Mouse (Mus musculus): ENCODE results near the gene Srrm1. TPM values are rescaled to one million over a fixed set of nuclear protein-coding genes. Genes with fewer than 3 reads are reported as not detected.

Gene Srrm1
- total and polyA plus RNA-seq, 3 experiments = 25.0 to 58.2 (median 53.8) TPM

DNA sequence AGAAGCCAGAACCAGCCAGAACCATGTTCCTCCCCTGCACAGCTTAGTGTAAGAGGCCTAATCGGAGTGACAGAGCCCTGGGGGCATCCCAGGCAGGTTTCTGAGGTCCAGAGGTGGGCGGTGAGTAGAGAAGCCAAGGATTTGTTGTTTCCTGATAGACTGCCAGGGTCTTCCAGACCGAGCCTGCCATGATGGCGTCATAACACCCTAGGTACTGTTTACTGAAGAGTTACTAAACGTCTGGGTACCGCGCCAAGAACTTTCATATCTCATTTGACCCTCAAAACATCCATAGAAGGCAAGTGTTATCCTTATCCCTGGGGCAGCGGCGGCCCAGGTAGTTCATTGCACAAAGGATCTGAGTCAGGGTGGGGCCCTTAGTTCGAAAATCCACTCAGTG, 54.4 kb downstream of the Srrm1 start:
- no peaks in the 10 kb centered on the region for H3K79me2 ChIP-seq (replicated peaks; ENCODE audit: control insufficient read depth, insufficient read depth, low read length)
- no peaks in the 10 kb centered on the region for H3K36me3 ChIP-seq (ENCODE audit: control insufficient read depth, insufficient read depth, low read length)
- no peak overlapping the region for H3K9ac ChIP-seq (ENCODE audit: low read depth, low read length)
- no peak for DNase-seq
- no peaks in the 10 kb centered on the region for H3K4me1 ChIP-seq (ENCODE audit: control insufficient read depth, insufficient read depth, low read length)
- TF ChIP-seq EP300 (IDR thresholded peaks at IDR 0.05; ENCODE audit: insufficient read depth, low read depth, low read length) = no peak
- TF ChIP-seq CTCF (IDR thresholded peaks at IDR 0.05) = no peak
- no peak for TF ChIP-seq POLR2A (IDR thresholded peaks at IDR 0.05; ENCODE audit: insufficient read depth, low read depth, low read length)
- intact Hi-C loops (cut with DNase I) = no loop called here
- 73% methylated on average over 10 of the region's 10 CpGs for WGBS
- H3K27ac ChIP-seq = peak overlapping the region; percentile 26; the same call in 1 of the 2 replicates
- H3K4me3 ChIP-seq = no peak overlapping the region
- H3K27me3 ChIP-seq (ENCODE audit: control insufficient read depth, insufficient read depth, low read length) = no peaks in the 10 kb centered on the region

DNA sequence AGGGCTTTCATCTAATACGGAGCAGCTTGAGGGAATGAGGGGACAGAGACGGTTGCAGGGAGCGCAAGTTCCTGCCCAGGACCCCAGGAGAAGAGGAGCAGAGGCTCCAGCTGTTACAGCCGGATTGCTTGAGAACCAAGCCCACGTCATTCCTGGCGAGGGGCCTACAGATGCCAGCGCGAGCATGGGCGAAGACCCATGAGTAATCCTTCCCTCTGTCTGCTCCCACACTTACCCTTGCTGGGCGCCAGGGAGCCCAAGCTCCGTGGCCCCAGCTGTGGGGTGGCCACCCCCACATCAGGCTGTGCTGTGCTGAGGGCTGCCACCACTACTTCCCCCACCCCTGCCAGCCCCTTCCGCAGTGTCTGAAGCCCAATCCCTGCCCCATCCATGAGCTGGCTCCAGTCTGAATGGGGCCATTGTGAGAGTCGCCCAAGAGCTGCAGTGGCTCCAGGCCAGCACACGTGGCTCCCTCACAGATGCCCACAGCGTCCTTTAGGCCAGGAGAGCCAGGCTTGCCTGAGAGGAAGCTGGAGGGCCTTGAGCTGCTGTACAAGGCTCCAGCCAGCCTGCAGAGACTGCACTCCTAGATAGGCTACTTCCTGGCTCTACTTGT, 55.1 kb downstream of the Srrm1 start:
- Histone ChIP-seq H3K79me2 (replicated peaks; ENCODE audit: control insufficient read depth, insufficient read depth, low read length) (no peaks in the 10 kb centered on the region), H3K27me3 (ENCODE audit: control insufficient read depth, insufficient read depth, low read length) (no peaks in the 10 kb centered on the region), H3K9ac (ENCODE audit: low read depth, low read length) (0 out of 2 replicates have a peak overlapping the region, but pooled peaks have one; percentile 2), H3K36me3 (ENCODE audit: control insufficient read depth, insufficient read depth, low read length) (no peaks in the 10 kb centered on the region), H3K27ac (peak overlapping the region; percentile 26), H3K4me3 (no peak overlapping the region), H3K4me1 (ENCODE audit: control insufficient read depth, insufficient read depth, low read length) (no peaks in the 10 kb centered on the region; the same call in 1 of the 2 replicates)
- WGBS = 61% methylated on average over 15 of the region's 15 CpGs
- no peak for TF ChIP-seq POLR2A (IDR thresholded peaks at IDR 0.05; ENCODE audit: insufficient read depth, low read depth, low read length)
- TF ChIP-seq CTCF (IDR thresholded peaks at IDR 0.05) = no peak
- TF ChIP-seq EP300 (IDR thresholded peaks at IDR 0.05; ENCODE audit: insufficient read depth, low read depth, low read length) = no peak
- intact Hi-C loops (cut with DNase I) = no loop called here
- DNase-seq = peak; percentile 50 to 62

DNA sequence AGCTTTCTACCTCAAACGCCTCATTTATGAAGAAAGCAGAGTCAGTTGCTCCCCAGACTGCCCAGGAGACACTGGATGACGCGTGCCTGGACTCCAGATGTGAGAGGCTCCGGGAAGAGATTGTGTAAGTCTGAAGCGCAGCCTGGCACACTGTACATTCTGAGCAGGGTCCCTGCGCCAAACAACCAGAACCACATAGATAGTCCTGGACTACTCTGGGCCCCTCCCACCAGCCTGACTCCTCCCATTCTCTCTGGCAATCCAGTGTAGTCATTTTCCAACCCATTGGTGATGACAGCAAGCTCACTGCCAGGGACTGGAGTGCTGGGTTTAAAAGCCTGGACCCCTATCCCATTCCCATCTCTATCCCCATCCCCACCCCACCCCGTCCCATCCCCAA, 56.0 kb downstream of the Srrm1 start:
- Histone ChIP-seq H3K27me3 (ENCODE audit: control insufficient read depth, insufficient read depth, low read length) (no peaks in the 10 kb centered on the region), H3K9ac (ENCODE audit: low read depth, low read length) (no peak overlapping the region), H3K4me1 (ENCODE audit: control insufficient read depth, insufficient read depth, low read length) (no peaks in the 10 kb centered on the region; the same call in 1 of the 2 replicates), H3K4me3 (no peak overlapping the region), H3K36me3 (ENCODE audit: control insufficient read depth, insufficient read depth, low read length) (no peaks in the 10 kb centered on the region), H3K79me2 (replicated peaks; ENCODE audit: control insufficient read depth, insufficient read depth, low read length) (no peaks in the 10 kb centered on the region), H3K27ac (no peak overlapping the region)
- no peak for DNase-seq
- intact Hi-C loops (cut with DNase I) = no loop called here
- 89% methylated on average over 7 of the region's 7 CpGs for WGBS
- TF ChIP-seq EP300 (IDR thresholded peaks at IDR 0.05; ENCODE audit: insufficient read depth, low read depth, low read length) = no peak
- TF ChIP-seq CTCF (IDR thresholded peaks at IDR 0.05) = no peak
- TF ChIP-seq POLR2A (IDR thresholded peaks at IDR 0.05; ENCODE audit: insufficient read depth, low read depth, low read length) = no peak

DNA sequence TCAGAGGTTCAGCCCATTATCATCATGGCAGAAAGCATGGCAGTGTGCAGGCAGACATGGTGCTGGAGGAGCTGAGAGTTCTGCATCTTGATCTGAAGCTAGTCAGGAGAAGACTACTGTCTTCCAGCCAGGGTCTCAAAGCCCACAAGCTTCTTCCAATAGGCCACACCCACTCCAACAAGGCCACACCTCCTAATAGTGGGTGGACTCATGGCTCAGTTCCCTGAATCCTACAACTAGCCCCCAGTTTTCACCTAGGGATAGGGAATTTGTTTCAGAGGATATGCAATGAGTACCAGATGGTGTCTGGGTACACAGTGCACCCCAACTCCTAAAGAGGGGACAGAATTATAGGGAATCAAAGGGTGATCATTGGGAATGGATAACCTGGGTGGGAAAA, 56.6 kb downstream of the Srrm1 start:
- TF ChIP-seq CTCF (IDR thresholded peaks at IDR 0.05) = no peak
- no peak for TF ChIP-seq POLR2A (IDR thresholded peaks at IDR 0.05; ENCODE audit: insufficient read depth, low read depth, low read length)
- TF ChIP-seq EP300 (IDR thresholded peaks at IDR 0.05; ENCODE audit: insufficient read depth, low read depth, low read length) = no peak
- Histone ChIP-seq H3K27me3 (ENCODE audit: control insufficient read depth, insufficient read depth, low read length) (no peaks in the 10 kb centered on the region), H3K36me3 (ENCODE audit: control insufficient read depth, insufficient read depth, low read length) (no peaks in the 10 kb centered on the region), H3K27ac (no peak overlapping the region), H3K4me1 (ENCODE audit: control insufficient read depth, insufficient read depth, low read length) (no peaks in the 10 kb centered on the region; the same call in 1 of the 2 replicates), H3K9ac (ENCODE audit: low read depth, low read length) (no peak overlapping the region), H3K79me2 (replicated peaks; ENCODE audit: control insufficient read depth, insufficient read depth, low read length) (no peaks in the 10 kb centered on the region), H3K4me3 (no peak overlapping the region)
- intact Hi-C loops (cut with DNase I) = no loop called here
- DNase-seq = no peak

DNA sequence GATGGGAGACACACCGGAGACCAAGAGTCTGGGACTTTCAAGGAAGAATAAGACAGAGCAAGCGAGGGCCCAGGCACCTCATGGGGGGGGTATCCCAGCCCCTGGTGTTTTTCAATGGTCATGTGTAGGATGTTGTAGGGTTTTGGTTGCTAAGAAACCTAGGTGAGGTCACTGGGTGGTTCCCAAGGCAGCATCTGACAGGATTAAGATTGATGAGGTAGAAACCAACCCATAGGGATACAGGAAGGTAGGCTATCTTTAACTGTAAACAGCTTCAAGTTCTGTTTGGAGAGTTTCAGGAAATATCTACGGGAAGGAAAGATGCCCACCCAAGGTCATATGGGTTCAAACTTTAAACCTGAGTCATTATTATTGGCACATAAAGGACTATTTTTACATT, 59.3 kb downstream of the Srrm1 start:
- Histone ChIP-seq H3K79me2 (replicated peaks; ENCODE audit: control insufficient read depth, insufficient read depth, low read length) (no peaks in the 10 kb centered on the region), H3K4me1 (ENCODE audit: control insufficient read depth, insufficient read depth, low read length) (no peaks in the 10 kb centered on the region; the same call in 1 of the 2 replicates), H3K27me3 (ENCODE audit: control insufficient read depth, insufficient read depth, low read length) (no peaks in the 10 kb centered on the region), H3K9ac (ENCODE audit: low read depth, low read length) (no peak overlapping the region), H3K36me3 (ENCODE audit: control insufficient read depth, insufficient read depth, low read length) (no peaks in the 10 kb centered on the region), H3K27ac (no peak overlapping the region), H3K4me3 (no peak overlapping the region)
- TF ChIP-seq EP300 (IDR thresholded peaks at IDR 0.05; ENCODE audit: insufficient read depth, low read depth, low read length) = no peak
- no peak for TF ChIP-seq POLR2A (IDR thresholded peaks at IDR 0.05; ENCODE audit: insufficient read depth, low read depth, low read length)
- no peak for TF ChIP-seq CTCF (IDR thresholded peaks at IDR 0.05)
- DNase-seq = no peak
- intact Hi-C loops (cut with DNase I) = no loop called here
- WGBS = 79% methylated on average over 3 of the region's 3 CpGs

DNA sequence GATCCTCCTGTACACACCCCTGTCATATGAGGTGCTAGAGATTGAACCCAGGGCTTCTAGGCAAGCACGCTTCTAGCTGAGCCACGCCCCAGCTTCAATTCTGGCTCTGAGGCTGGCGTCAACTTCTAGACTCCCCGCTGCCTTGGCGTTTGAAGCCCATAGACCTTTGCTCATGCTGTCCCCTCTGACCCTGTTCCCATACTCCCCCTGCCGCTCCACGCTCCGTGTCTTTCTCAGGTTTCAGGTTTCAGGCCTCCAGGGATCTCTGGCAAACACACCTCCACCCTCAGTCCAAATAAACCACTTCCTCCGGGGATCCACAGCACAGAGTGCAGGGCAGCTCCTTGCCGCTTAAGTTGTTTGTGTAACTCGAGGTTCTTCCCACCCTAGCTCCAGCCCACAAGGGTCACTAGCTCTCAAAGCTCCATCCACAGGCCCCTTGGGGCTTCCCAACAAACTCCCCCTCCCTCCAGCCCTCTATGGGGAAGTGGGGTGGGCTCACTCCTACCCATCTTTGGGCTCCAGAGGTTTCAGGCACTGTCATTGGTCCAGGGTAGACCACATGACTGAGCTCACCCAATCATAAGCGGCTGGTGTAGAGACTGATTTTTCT, 60.5 kb downstream of the Srrm1 start:
- no peak overlapping the region for H3K9ac ChIP-seq (ENCODE audit: low read depth, low read length)
- no peaks in the 10 kb centered on the region for H3K79me2 ChIP-seq (replicated peaks; ENCODE audit: control insufficient read depth, insufficient read depth, low read length)
- H3K36me3 ChIP-seq (ENCODE audit: control insufficient read depth, insufficient read depth, low read length) = no peaks in the 10 kb centered on the region
- peak overlapping the region; percentile 69 for H3K27ac ChIP-seq
- H3K4me1 ChIP-seq (ENCODE audit: control insufficient read depth, insufficient read depth, low read length) = peaks cover 1% of the 10 kb centered on the region; the same call in 1 of the 2 replicates
- intact Hi-C loops (cut with DNase I) = no loop called here
- 15% methylated on average over 12 of the region's 12 CpGs for WGBS
- no peaks in the 10 kb centered on the region for H3K27me3 ChIP-seq (ENCODE audit: control insufficient read depth, insufficient read depth, low read length)
- DNase-seq = peak; percentile 64 to 70
- TF ChIP-seq POLR2A (IDR thresholded peaks at IDR 0.05; ENCODE audit: insufficient read depth, low read depth, low read length) (no peak), CTCF (IDR thresholded peaks at IDR 0.05) (peak; percentile 5; the same call in 1 of the 2 replicates), EP300 (IDR thresholded peaks at IDR 0.05; ENCODE audit: insufficient read depth, low read depth, low read length) (no peak)
- H3K4me3 ChIP-seq = peak overlapping the region; percentile 4; the same call in 1 of the 2 replicates
